Mouse (Mus musculus) liver, adult (tissue): ENCODE results near the gene Mx1.

Source experiments
- GATA4 ChIP-seq: IDR thresholded peaks from 2 replicates; pipeline ENCODE4 v1.6.1; 2014; ENCODE audit warnings: mild to moderate bottlenecking, low read length; ENCODE audit not compliant: insufficient replicate concordance

Mx1 gene

DNA sequence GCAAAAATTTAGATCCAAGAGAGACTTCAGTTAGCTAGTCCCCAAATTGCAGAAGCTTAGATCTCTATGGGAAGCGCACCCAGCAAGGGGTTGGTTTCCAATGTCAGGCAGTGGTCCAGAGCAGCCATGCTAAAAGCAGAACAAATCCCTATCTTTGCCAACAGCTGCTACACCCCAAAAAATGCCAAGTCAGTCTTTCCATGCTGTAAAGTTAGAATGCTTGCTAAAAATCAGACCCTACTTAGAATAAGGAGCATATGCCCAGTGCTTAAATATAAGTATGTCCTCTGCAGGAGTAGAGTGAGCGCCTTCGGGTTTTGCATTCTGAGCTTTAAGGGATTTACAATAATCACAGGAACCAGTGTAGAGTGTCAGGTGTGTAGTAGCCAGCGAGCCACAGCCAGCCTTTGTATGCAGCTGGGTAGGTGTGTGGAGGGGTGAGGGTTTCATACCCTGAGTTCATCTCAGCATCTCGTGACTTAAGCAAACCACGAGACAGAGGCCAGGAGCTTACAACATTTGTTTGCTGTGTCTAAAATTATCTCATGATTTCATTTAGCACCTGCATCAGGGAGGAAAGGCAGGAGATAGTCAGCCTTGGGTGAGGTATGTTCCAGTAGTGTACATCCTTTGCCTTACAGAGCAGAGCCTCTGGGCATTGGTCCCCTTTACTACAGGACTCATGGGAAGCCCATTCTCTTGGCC is 43.8 kb downstream of the Mx1 start:
- no peak for TF ChIP-seq GATA4

GRCm38 (mm10) chr16:97417896-97418542 is 44.7 kb downstream of the Mx1 start:
- no peak for TF ChIP-seq GATA4

- TF ChIP-seq GATA4: no peak
Observed at GRCm38 (mm10) chr16:97405476-97406012, 57.2 kb downstream of the Mx1 start.

DNA sequence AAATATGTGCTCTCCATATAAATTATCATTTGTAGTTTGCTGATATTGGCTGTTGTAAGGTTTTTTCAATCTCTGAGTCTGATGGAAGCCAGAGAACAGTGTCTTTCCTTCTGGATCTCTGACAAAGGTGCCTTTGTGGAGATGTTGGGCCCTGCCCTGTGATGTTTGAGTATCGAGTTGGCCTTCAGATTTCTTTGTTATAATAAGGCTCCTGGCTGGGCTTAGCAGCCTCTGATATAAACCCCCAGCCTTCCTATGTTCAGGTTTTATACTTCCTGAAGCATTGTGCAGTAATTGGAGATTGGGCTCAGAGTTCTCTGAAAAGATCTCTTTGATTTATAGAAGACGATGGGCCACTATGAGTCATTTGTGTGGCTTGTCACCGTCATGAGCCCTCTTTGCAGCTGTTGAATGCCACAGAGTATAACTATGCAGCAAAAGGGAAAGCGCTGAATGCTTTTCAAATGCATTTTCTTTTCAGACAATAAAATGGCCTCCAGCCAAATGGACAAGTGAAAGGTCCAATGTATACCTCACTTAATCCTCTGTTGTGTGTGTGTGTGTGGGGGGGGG is 60.4 kb downstream of the Mx1 start:
- TF ChIP-seq GATA4: no peak

DNA sequence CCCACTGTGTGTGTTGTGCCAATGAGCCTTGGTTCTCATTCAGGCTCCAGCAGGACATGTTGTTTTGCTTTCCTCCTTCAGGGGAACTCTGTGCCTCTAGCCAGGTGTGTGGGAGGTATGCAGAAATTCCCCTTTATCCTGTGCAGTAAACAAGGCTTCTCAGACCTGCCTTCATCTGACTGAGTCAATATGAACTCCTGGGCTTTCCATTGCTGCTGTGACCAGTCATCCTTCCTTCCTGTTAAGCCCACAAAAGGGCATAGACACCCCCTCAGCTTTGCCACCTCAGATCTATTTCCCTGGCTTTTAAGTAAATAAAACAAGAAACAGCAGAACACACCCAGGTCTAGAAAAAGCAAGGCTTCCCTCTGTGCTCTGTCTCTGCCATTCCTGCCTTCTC is 61.0 kb downstream of the Mx1 start:
- no peak for TF ChIP-seq GATA4

- TF ChIP-seq GATA4: no peak
Observed at GRCm38 (mm10) chr16:97399991-97400390, 62.7 kb downstream of the Mx1 start.

- TF ChIP-seq GATA4: no peak
Observed at GRCm38 (mm10) chr16:97397945-97398531, 64.7 kb downstream of the Mx1 start.
